Mouse (Mus musculus) kidney, adult 2 months (tissue): Measurements from ENCODE around the gene Fam114a1.

Source experiments
- CTCF ChIP-seq: fragments of 200-500 bp; conservative IDR thresholded peaks from 2 replicates; pipeline ENCODE4 v1.5.1; 2011; ENCODE audit warnings: low read depth, mild to moderate bottlenecking, control low read depth, low read length, moderate library complexity, mixed read lengths; ENCODE audit not compliant: insufficient read depth, insufficient read length
- POLR2A ChIP-seq: fragments of 200-500 bp; IDR thresholded peaks from one replicate; pipeline ENCODE4 v1.6.1; 2011; ENCODE audit warnings: low read depth, low read length, control low read depth

- TF ChIP-seq CTCF (no peak), POLR2A (no peak)
Measured at GRCm38 (mm10) chr5:65002940-65003824, 33.3 kb downstream of the Fam114a1 start.
